Mouse (Mus musculus) adrenal gland, postnatal 10 days (tissue): ENCODE data around the gene Rbm25. TPM values are rescaled to one million over a fixed set of nuclear protein-coding genes. Genes with fewer than 3 reads are reported as not detected.
"Not testable (repeated sequence)": the region's sequence is repeated elsewhere in the genome, so short reads cannot be mapped to it uniquely, and the experiment has no call there.

Source experiments
- DNase-seq: peaks from one replicate; pipeline ENCODE4 v3.0.0; 2021; ENCODE audit warnings: mixed read lengths
- long read RNA-seq, 2 experiments: library from polyadenylated mRNA; stranded (forward); transcript quantifications; one replicate each; pipeline ENCODE4 v2.0.0; 2021
- total RNA-seq, 2 experiments: library from RNA; stranded (reverse); gene quantifications; 2 replicates each; pipeline ENCODE4 v1.2.3; 2021

Gene Rbm25
- 100 to 1,000 TPM in 1 of 2 experiments, 10 to 100 TPM in 1; 78.9 to 126 TPM for total RNA-seq
- long read RNA-seq, experiment 1, partial matches to known transcripts, result 46 of 60 reads
- long read RNA-seq, experiment 1, other reads (novel, unspliced or antisense), result 12 of 60 reads
- long read RNA-seq, experiment 2, full-length matches to known transcripts, result 19 of 35 reads
- long read RNA-seq, experiment 2, partial matches to known transcripts, result 5 of 35 reads
- long read RNA-seq, experiment 2, other reads (novel, unspliced or antisense), result 11 of 35 reads

DNA sequence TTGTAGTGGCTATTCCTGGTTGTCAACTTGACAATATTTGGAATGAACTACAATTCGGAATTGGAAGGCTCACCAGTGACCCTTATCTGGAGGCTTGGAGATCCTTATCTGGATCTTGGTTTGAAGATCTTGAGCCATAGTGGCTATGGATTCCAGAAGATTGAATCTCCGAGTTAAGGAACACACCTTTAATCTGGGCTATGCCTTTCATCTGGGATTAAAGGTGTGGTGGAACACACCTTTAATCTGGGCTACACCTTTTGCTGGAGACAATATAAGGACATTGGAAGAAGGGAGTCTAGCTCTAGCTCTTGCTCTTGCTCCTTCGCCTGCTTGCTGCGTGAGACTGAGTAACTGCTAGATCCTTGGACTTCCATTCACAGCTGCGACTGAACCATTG is at the start of gene Rbm25:
Gene Rbm25 (plus strand): TSS at position 301 of the 400 bp plus-strand sequence.
- DNase-seq, result not testable (repeated sequence)

DNA sequence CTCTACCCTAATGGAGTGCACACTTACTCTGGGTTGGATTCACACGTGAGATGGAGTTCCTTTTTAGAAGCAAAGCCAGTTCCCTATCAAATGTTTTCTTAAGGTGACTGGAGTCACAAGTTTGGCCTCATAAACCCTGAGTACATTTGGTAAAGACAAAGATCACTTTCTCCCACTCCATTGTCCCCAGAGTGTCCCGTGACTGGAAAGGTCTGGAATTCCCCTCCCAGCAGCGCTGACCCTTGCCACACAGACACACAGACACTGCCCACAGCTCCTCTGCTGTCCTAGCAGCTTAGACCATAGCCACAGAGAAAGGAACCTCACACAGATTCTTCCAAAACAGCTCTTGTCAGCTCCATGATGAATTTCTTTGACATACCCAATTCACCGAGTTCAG is 48.9 kb upstream of the Rbm25 start:
- DNase-seq, result no peak

DNA sequence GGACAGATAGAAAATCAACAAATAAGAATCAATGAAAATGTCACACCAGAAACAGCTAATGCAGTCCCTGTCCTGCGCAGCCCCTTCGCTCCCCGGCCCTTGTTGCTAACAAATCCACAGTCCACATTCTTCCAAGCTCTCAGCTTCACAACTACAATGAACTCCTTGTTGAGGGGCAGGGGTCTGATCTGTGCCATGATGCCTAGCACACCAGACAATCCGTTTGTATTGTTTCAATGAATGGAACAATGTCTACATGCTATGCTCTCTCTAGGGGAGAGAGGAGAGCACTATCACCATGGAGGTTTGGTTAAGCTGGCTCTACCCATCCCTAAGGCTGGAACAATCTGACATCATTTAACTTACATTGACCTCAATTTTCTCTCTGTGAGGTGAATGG is 48.3 kb upstream of the Rbm25 start:
- no peak for DNase-seq

DNA sequence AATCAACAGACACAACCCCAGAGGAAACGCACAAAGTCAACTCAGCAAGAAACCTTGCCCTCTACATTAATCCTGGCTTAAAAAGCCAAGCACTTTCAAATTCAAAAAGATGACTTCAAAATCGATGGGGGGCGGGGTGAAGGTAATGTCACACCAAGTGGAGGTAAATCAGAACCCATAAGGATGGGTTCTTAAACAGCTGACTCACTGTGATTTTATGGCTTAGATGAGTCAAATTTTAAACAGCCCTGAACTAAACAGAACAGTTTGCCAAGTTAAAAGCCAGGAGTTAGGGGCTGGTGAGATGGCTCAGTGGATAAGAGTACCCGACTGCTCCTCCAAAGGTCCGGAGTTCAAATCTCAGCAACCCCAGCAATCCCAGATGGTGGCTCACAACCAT is 44.4 kb upstream of the Rbm25 start:
- DNase-seq, result no peak

DNA sequence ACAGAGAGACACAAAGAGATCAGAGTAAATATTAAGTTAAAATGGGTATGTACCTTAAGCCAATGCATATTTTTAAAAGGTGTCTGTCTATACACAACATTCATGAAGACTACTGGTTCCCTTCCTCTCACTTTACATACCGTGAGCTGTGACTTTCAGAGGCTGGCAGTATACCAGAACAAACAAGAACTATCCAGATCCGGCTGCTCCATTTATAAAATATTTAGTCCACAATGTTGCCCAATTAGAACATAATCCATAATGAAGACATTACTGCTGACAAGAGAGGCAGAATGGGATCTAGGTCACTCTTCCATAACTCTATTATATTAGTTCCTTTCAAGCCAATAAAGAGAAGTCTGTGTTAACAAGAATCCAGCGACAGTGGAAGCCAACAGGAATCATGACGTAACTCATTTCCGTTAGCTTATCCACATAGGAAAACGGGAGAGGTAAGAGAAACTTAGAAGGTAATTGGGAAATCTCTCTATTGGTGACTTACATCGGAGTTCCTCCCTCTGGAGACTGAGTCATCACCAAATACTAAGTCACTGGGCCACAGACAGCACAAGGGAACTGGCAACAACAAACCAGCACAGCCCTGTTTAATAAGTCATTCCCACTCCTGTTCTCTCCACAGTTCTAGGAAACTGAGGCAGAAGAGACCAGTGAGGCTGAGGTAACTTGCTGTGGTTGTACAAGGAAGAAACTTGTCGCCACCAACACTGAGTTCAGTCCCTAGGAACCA is 39.1 kb upstream of the Rbm25 start:
- DNase-seq, result no peak

DNA sequence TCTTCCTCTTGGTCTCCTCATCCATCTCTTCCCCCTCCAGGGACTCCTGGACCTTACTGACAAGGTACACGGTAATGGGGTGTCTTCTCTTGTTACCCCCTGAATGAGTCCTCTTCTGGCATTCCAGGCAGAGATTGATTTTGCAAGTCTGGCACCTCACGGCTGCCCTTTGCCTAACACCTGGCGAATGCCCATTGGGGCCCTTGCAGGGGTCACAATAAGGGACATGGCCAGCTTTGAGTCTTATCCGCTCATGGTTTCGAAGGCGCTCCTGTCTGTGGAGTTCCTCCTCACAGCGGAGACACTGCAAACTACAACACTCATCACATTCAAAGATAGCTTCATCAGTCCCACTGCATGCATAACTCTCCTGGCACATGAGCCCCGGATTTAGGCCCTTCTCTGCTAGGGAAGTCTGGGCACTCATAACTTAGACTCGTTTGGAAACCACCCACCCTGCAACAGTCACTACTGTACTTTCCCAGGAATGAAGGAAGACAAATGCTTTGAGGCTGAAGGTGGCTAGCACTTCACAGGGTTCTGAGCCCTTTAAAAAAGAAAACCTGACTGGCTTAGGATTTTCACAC is 36.5 kb upstream of the Rbm25 start:
- DNase-seq, result no peak

DNA sequence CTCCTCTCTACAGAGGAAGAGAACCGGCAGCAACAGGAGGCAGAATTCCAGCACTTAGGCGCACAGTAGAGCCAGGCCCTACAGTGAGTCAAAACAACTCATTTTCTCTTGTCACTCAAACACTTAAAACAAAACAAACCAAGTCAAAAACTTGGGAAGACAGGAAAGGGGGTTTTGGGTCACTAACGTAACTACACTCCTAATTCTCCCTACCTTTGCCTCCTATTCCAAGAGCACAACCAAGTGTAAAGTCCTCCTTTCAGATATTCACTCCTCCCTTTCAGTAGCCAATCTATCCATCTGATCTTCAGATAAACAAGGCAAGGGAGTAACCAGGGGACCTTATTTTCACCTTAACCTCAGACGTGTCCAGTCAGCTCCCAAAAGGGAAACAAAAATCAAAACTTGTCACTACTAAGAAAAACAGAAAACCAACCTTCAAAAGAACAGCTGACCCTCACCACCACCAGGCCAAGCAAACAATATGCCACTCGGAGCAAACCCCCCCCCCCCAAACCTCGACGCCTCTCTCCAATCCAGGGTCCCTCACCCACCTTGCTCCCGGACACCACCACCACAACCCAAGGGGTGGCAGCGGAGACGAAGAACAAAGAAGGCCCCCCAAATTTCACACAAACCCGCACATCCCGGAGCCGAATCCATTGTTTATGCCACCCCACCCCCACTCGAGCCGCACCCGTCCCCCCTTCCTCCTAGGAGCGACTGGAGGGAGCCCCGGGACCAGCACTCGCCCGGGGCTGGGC is 34.7 kb upstream of the Rbm25 start:
- DNase-seq, result no peak

DNA sequence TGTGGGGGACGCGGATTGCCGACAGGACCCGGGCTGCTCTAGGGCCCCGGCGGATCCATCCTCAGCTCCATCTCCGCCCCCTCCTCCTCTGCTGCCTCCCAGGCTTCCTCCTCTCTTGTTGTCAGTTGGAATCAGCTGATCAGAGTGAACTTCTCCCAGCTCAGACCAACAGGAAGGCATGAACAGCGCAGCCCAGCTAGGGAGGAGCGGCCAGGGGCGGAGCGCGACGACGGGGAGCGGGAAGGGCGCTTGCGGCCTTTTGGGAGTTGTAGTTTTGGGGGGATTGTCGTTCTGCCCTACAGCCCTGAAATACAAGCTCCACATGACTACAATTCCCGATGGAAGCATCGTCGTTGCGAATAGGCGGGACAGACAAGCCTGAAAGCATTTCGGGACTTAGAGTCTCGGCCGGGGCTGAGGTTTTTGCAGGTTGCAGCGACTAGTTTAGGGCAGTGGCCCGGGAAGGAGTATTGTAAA is 34.0 kb upstream of the Rbm25 start, which contains the start of gene Zfyve1:
Gene Zfyve1 (minus strand): TSS at position 198 of the 477 bp plus-strand sequence.
- peak; percentile 94 for DNase-seq

DNA sequence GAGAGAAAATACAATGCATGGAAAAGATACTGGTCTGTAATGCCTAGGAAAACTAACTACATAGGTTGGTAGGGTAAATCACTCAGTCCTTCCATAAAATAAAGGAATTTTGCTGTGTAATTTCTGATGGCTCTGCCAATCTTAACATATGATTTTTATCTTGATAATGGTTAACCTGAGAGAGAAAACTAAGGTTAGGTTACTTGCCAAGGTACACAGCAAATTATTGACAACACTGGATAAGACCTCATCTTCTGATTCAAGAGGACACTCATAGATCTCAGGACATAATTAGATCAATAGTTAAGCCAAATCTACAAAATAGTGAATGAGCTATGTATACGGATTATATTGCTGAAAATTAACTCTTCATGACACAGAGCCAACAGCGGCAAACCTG is 33.2 kb upstream of the Rbm25 start:
- no peak for DNase-seq

DNA sequence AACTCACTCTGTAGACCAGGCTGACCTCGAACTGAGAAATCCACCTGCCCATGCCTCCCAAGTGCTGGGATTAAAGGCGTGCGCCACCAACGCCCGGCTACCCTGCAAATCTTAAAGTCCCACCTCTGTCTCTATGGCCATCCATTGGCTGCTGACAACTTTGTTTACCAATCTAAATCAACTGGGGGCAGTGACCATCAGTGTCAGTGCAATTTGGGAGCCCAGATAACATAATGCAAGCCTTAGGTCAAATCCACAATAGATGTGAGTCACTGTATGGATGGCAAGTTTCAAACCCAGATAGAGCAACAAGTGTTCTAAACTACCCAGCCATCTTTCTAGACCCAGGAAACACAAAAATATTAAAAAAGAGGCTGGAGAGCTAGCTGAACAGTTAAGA is 28.8 kb upstream of the Rbm25 start:
- DNase-seq, result no peak

DNA sequence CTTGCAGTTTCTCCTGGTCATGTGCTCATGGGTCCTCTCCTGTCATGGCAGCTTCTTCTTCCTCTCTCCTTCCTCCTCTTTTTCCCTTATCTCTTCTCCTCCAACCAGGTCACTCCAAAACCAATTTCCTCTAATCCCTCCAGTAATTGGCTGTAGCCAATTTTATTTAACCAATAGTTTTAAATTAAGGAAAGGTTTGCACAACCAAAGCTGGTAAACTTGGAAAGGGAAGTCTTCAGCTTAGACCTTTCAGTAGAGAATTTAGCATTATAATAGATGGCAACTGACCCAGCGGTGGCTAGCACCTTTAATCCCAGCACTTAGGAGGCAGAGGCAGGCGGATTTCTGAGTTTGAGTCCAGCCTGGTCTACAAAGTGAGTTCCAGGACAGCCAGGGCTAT is 24.6 kb upstream of the Rbm25 start:
- not testable (repeated sequence) for DNase-seq

DNA sequence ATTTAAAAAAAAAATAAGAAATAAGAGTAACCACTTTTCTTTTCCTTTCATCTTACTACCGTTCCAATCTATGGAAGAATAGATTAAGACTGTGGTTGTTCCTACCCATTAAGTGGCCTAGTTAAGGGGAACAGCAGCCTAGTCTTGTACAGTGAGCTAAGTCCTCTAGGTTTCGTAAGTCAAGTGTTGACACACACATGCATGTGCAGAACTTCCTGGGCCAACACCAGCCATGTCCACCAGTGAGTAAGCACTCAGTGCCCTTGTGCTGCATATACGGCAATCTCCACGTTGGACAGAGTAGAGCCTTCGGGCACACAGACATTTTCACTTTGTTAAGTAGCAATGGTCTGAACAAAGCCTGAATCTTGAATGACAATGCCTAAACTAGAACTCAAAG is 13.8 kb upstream of the Rbm25 start:
- DNase-seq, result peak; percentile 19

DNA sequence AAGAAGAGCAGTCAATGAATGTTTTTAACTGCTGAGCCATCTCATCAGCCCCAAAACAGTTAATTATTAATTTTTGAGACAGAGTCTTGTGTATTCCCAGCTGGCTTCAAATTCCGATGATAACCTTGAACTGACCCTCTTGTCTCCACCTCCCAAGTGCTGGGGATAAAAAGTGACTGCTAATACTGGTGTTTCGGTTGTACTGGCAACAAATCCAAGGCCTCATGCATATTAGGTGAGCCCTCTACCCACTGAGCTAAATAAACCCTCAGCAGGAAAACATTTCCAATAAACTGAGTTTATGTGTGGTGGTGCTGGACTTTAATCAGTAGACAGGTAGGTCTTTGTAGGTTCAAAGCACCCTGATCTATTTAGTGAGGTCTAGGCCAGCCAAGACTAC is 12.1 kb upstream of the Rbm25 start:
- no peak for DNase-seq

DNA sequence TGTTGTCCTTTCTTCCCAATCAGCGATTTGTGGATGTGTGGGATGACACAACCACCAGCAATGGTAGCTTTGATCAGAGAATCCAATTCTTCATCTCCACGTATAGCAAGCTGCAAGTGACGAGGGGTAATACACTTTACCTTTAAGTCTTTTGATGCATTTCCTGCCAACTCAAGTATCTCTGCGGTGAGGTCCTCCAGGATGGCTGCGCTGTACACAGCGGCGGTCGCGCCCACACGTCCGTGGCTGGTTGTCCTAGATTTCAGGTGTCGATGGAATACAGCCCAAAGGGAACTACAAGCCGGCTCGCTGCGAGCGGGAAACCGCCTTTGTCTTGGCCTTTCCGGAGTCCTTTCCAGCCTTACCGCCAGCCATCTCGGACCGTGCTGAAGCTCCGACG is 10.3 kb upstream of the Rbm25 start:
- DNase-seq, result not testable (repeated sequence)

DNA sequence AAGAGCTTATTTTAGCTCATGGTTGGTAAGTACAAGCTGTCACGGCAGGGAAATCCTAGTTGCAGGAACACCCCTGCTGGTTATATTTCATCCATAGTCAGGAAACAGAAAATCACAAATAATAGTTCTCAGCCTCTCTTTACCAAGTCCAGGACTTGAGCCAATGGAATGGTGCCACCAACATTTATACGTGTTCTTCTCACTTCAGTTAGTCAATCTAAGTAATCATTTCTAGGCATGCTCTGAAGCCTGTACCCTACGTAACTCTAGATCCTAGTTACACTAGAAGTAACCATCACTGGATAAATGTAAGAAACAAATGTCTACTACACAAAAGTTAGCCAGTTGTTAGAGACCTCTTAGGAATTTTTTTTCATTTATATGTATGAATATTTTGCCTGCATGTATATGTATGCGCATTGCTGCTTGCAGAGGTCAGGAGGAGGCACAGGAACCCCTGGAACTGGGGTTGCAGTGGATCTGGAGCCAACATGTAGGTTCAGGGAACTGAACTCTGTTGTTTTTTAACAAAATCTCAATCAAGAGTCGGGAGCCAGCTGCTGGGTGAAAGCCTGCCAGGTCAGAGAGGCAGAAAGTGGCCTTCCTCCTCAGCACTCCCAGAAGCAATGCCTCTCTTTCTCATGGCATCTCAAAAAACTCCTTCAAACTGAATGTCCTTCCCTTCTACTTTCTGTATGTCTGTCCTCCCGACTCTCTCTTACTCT is 8.8 kb upstream of the Rbm25 start:
- DNase-seq, result no peak

DNA sequence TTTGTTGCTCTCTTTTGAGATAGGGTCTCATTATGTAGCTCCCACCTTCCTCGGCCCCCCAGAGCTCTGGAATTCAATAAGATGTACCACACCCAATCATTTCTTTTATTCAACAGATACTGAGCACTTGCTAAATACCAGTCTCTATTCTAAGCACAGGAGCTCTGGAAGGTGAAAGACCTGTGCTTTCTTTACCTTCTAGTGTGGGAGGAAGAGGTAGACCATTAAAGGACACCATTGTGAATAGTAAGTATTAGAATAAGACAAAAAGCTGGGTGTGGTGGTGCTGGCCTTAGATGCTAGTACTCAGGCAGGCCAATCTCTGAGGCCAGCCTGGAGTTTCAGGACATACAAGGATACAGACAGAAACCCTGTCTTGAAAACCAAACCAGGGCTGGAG is 6.7 kb upstream of the Rbm25 start:
- DNase-seq, result no peak

DNA sequence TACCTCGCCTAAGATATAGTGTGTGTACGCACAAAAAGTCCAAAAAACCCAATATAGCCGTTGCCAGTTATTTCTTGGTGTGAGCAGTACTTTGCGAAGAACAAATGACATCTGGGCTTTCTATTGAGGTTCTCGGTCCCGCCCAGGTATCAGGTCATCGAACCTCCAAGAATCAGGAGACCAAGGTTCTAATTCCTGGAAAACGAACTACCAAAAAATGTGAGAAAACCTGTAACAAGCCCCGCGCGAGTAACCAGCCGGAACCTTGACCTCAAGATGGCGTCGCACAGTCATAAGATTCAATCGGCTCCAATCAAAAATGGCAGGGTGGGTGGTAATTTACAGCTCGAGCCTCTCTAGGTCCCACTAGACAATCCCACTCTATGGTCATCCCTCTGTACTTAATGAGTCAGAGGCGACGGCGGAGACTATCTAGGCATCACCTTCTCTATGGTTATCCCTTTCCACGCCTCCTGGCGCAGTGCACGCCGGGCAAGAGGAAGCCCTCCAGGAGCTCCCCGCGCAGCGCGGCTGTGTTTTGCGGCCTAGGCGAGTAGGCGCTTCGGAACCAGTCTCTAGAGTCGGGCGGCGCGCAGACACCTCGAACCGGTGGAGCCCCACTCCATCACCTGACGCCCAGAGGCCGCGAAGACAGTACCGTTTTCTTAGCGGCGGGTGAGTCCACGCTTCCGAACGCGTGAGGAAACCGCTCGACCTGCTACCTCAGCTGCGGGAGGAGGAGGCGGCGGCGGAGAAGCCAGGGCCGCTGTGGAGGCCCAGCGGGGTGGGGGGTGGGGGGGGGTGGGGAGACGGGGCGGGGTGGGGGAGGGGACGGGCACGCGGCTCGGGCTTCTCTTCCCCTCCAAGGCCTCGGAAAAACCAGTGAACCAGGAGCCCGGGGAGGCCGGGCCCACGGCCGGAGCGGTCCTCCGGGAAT is 975 bp downstream of the Rbm25 start:
- peak; percentile 96 for DNase-seq

DNA sequence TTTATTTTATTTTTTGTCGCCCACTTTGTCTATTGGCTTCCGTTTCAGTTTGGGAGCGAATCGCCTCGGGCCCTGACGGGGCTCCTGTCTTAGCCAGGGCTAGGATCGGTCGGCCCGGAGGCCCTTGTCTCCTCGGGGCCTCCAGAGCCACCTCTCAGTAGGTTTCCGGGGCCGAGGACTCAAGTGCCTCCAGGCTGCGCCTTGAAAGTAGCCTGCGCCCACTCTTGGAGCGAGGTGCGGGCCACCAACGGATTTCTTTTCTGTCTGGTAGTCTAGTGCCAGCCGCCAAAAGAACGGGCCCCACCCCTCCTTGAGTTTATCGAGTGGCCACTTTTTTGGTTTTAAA is 1.6 kb downstream of the Rbm25 start:
- peak; percentile 55 for DNase-seq

DNA sequence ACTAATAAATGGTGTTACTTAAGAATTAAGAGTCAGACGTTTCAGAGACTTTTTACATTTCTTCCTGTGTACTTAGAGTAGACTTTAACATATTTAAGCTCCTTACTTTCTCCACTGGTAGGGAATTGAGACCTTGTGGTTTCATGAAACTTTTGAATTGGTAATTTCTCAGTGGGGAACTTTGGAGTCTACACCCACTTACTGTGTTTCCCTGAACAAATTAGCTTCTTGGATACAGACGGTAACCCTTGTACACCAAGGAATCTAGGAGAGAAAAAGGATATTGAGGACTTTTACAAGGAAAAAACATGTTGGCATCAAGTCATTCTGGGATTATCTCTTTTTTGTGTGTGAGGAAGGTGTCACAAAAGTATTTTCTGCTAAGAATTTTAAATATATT is 2.8 kb downstream of the Rbm25 start:
- no peak for DNase-seq

DNA sequence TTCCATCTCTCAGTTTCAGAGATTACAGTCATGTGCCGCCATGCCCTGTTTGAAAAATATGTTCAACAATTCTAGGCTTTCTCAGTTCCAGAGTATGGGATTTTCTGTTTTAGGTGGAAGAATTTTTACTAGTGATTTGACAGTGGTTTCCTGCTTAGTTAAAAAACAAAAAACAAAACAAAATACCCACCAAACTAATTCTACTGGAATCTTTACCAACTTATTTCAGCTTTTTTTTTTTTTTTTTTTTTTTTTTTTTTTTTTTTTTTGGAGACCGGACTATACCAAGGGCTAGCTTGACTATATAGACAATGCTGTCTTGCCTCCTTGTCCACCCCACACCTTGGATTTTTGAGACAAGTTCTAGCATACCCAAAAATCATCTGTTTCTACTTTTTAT is 10.2 kb downstream of the Rbm25 start:
- DNase-seq, result no peak

DNA sequence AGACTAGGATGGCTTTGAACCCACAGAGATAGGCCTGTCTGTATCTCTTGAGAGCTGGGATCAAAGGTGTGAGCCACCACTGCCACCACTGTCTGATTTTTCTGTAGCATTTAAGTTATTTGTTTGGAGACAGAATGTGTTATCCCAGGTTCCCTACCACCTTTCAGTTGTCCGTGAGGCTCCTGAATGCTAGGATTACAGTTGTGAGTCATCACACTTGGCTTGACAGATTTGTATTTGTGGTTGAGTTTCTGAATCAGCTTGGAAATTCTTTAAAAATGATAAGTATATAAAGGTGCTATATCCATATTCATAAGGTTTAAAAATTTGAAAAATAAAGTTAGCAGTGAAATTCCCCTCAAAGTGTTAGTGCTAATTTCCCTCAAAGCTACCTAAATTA is 12.1 kb downstream of the Rbm25 start:
- DNase-seq, result no peak
